ENCODE assay signal across 11 mouse cellular contexts in the genomic region with DNA sequence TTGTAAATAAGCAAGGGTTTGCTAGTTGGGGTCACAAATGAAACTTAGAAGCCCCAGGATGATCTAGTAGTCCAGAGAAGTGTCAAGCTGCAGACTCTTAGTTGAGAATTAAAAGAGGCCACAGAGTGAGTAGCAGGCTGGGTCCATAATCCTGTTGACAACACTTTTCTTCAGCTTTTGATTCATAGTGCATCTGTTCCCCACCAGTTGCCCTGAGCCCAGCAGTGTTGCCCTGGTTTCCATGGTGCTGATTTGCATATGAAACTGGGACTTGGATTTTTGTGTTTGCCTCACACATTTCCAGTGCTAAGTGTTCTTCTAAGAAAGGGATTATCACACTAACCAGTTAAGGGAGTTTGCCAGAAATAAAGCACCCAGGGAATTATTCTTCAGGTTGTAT.
DNase-seq lines count a peak whose midpoint lies in the region; ATAC-seq and TF ChIP-seq lines count a peak whose summit lies in the region.
"Had no signal": no experiment of that assay in that cellular context is flagged by ENCODE, and none has a peak within 500 bp of the region (broad histone marks: within the 10 kb centered on the region; RNA-seq: fewer than 3 reads in every experiment).

No protein-coding gene starts in this region.

- TF ChIP-seq CTCF in layer of hippocampus, adult 2 months (conservative IDR thresholded peaks at IDR 0.05): no peak

- ATAC-seq in erythroblast, adult 5-6 weeks (replicated peaks; ENCODE audit: low FRiP score, poor library complexity, severe bottlenecking): no peak
- ATAC-seq: CD4-positive, CD25-positive, alpha-beta regulatory T cell, adult 4 months had no signal

- H3K27ac ChIP-seq in layer of hippocampus, adult 2 months: peak overlapping the region; percentile 76
- H3K27ac ChIP-seq: heart, embryonic 10.5 days; liver, embryonic 14.5 days had no signal

- intact Hi-C loops in left cerebral cortex, postnatal 4 days (cut with DNase I): loop anchor here (10.0 kb wide), 2 partner anchors 145 to 395 kb away; a partner anchor contains a TSS

- DNase-seq in layer of hippocampus, adult 2 months (ENCODE audit: low spot score in 2 of 2): peak; percentile 44 to 77
- no peak for DNase-seq in layer of hippocampus, postnatal 25 days (ENCODE audit: extremely low spot score in 1 of 2, low spot score in 1 of 2)
- peak; percentile 33 to 45 for DNase-seq in frontal cortex, postnatal 14 days (ENCODE audit: low spot score in 2 of 2)
- peak; percentile 26 for DNase-seq in left cerebral cortex, postnatal 4 days
- peak; percentile 24 to 70 for DNase-seq in right cerebral cortex, postnatal 36 days (ENCODE audit: low spot score in 2 of 2)
- DNase-seq in gastrocnemius, postnatal 25 days: no peak
- no peak for DNase-seq in lung, postnatal 25 days (ENCODE audit: low spot score)

- H3K4me3 ChIP-seq in layer of hippocampus, adult 2 months: no peak overlapping the region
- H3K4me3 ChIP-seq: heart, embryonic 10.5 days had no signal

Comparison
In these comparisons a context has a peak if more than half of its experiments do, and no peak if none do; other contexts are left out.
1. DNase-seq: peak in layer of hippocampus, adult 2 months (2 of 2), frontal cortex, postnatal 14 days (2 of 2), left cerebral cortex, postnatal 4 days (single experiment) and right cerebral cortex, postnatal 36 days (2 of 2); none in layer of hippocampus, postnatal 25 days (0 of 2), gastrocnemius, postnatal 25 days (single experiment) and lung, postnatal 25 days (single experiment).